Mouse (Mus musculus): ENCODE measurements around the gene 1500011B03Rik.

DNA sequence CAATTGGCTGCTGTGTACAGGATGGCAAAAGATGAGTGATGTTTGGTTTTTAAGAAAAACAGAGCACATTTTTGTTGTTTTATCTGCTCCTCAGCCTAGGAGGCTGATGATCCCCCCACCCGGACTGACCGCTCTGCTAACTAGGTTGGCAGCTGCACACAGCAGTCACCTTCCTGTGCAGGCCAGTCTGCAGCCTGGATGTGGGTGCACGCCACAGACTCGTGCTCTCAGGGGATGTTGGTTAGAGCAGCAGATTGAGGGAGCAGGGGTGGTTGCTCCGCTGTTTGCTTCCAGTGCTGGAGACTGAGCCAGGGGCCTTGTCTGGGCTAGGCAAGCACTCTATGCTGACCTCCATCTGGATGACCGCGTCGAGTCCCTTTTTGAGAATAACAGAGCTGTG lies 53.5 kb downstream of the 1500011B03Rik start:
- no peak for TF ChIP-seq POLR2A (IDR thresholded peaks at IDR 0.05; ENCODE audit: extremely low read depth, insufficient read depth, low read length)
- TF ChIP-seq CTCF (IDR thresholded peaks at IDR 0.05; ENCODE audit: extremely low read depth, insufficient read depth, low read length), result no peak

All from cortical plate, adult 2 months (tissue).